Mouse (Mus musculus): ENCODE results near the gene Cyth2. TPM values are rescaled to one million over a fixed set of nuclear protein-coding genes. Genes with fewer than 3 reads are reported as not detected.
A peak's percentile ranks its signal among the peaks of the same experiment; 100 is the strongest.

Gene Cyth2
- polyA plus RNA-seq (2014; fragmentation: Nextera tagmentation; extraction: Ambion mirVana), result 67.2 and 69.1 TPM in 2 replicates

DNA sequence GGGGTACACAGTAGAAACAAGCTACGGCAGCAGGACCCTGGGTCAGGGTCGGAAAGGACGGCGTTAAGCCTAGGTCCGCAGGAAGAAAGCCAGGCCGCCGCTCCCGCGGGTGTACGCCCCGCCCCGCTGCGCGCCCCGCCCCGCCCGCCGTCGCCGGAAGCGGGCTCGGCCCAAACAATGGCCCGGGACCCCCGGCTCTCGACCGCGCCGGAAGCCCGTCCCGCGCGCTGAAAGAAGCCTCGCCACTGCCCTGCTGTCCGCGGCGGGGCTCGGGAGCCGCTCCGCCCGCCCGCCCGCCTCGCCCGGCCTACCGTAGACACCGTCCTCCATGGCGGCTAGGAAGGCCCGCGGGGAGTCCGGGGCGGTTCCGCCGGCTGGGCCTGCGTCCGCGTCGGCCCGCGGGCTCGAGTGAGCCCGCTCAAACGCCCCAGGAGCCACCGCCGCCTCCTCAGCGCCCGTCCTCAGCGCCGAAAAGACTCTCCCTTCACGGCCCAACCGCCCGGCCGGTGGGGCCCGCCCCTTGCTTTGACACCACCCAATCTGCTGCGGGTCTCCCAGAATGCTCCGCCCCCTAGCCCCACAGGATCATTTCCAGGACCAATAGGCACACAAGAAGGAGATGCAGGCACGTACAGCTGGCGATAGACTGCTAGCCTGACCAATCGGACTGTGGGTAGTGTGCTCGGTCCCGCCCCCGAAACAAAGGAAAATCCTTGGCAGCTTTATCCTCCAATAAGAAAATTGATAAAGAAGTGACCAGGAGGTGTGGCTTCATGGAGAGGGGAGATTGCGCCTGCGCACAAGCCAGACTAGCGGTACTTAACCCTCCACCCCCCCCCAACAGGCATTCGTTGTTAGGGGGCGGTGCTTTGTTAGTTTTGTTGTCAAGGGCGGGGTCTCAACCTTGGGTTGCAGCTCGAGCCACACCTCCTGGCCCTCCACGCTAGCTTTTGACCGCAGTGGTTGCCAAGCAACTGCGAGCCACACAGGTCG, at the start of gene Cyth2:
Gene Cyth2 (minus strand): TSS at position 795 of the 993 bp plus-strand sequence.
- Histone ChIP-seq H3K4me2 (peak within 1 kb of the TSS; percentile 77), H3K4me1 (replicated peaks; ENCODE audit: control insufficient read depth, insufficient read depth, low read length) (peaks cover 24% of the 10 kb centered on the region), H3K36me3 (ENCODE audit: control insufficient read depth, insufficient read depth, low read length) (peaks cover 20% of the 10 kb centered on the region), H3K9me3 (ENCODE audit: control insufficient read depth, low read length) (no peaks in the 10 kb centered on the region), H3K27ac (ENCODE audit: low read depth, low read length) (peak within 1 kb of the TSS; percentile 98), H3K9ac (ENCODE audit: low read depth, low read length) (peak within 1 kb of the TSS; percentile 98), H3K4me3 (ENCODE audit: low read depth, low read length) (peak within 1 kb of the TSS; percentile 90), H3K27me3 (replicated peaks; ENCODE audit: control insufficient read depth, insufficient read depth, low read length) (0 out of 2 replicates have a peak, but pooled peaks cover 6% of the 10 kb centered on the region)
- peak; percentile 100 for DNase-seq (ENCODE audit: low spot score)
- WGBS, result under 1% methylated on average over 76 of the region's 92 CpGs
- ATAC-seq (replicated peaks; ENCODE audit: low FRiP score), result peak; percentile 99

DNA sequence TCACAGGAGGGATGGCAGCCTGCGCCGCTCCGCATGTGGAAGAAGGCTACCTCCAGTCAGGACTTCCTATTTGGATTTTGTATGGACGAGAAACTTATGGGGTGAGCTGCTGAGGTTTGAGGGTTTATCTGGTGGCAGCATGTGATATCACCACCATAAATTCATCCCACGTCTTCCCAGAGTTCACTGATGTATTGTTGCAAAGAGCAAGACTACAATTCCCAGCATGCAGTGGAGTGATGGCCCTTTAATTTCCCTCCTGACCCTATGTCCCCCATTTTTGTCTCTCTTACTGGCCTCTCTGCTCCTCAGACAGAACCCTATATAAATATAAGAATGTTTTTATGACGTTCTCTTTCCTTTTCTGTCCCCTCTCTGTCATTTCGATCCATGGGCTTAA, 48.4 kb upstream of the Cyth2 start:
- peaks cover 46% of the 10 kb centered on the region for H3K27me3 ChIP-seq (replicated peaks; ENCODE audit: control insufficient read depth, insufficient read depth, low read length)
- H3K4me1 ChIP-seq (replicated peaks; ENCODE audit: control insufficient read depth, insufficient read depth, low read length), result peaks cover 3% of the 10 kb centered on the region; the same call in 1 of the 2 replicates
- H3K9me3 ChIP-seq (ENCODE audit: control insufficient read depth, low read length), result no peaks in the 10 kb centered on the region
- H3K4me3 ChIP-seq (ENCODE audit: low read depth, low read length), result no peak overlapping the region
- DNase-seq (ENCODE audit: low spot score), result no peak
- 79% methylated on average over 7 of the region's 7 CpGs for WGBS
- H3K27ac ChIP-seq (ENCODE audit: low read depth, low read length), result no peak overlapping the region
- H3K36me3 ChIP-seq (ENCODE audit: control insufficient read depth, insufficient read depth, low read length), result no peaks in the 10 kb centered on the region
- H3K9ac ChIP-seq (ENCODE audit: low read depth, low read length), result no peak overlapping the region
- no peak overlapping the region for H3K4me2 ChIP-seq
- ATAC-seq (replicated peaks; ENCODE audit: low FRiP score), result no peak

DNA sequence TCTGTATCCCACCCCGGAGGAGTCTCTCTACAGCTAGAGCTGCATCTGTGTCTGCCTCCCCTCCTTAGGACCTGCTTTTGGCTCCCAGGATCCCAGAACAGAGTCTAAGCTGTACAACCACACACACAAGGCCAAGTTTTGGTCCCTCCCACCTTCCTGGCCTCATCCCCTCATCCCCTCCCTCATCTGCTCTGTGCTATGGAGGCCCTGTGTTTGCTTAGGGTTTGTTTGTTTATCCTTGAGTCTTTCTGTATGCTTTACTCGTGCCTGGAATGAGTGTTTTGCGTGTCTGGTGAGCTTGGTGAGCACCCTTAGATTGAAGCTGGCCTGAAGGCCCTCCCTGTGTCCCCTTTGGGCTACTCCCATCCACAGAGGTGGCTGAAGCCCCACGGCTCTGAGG, 44.6 kb upstream of the Cyth2 start:
- Histone ChIP-seq H3K36me3 (ENCODE audit: control insufficient read depth, insufficient read depth, low read length) (no peaks in the 10 kb centered on the region), H3K27me3 (replicated peaks; ENCODE audit: control insufficient read depth, insufficient read depth, low read length) (peaks cover 56% of the 10 kb centered on the region), H3K27ac (ENCODE audit: low read depth, low read length) (no peak overlapping the region), H3K9me3 (ENCODE audit: control insufficient read depth, low read length) (no peaks in the 10 kb centered on the region), H3K4me1 (replicated peaks; ENCODE audit: control insufficient read depth, insufficient read depth, low read length) (0 out of 2 replicates have a peak, but pooled peaks cover 2% of the 10 kb centered on the region), H3K9ac (ENCODE audit: low read depth, low read length) (no peak overlapping the region), H3K4me2 (no peak overlapping the region), H3K4me3 (ENCODE audit: low read depth, low read length) (no peak overlapping the region)
- ATAC-seq (replicated peaks; ENCODE audit: low FRiP score) (no peak), DNase-seq (ENCODE audit: low spot score) (no peak)
- WGBS, result 46% methylated on average over 4 of the region's 4 CpGs

DNA sequence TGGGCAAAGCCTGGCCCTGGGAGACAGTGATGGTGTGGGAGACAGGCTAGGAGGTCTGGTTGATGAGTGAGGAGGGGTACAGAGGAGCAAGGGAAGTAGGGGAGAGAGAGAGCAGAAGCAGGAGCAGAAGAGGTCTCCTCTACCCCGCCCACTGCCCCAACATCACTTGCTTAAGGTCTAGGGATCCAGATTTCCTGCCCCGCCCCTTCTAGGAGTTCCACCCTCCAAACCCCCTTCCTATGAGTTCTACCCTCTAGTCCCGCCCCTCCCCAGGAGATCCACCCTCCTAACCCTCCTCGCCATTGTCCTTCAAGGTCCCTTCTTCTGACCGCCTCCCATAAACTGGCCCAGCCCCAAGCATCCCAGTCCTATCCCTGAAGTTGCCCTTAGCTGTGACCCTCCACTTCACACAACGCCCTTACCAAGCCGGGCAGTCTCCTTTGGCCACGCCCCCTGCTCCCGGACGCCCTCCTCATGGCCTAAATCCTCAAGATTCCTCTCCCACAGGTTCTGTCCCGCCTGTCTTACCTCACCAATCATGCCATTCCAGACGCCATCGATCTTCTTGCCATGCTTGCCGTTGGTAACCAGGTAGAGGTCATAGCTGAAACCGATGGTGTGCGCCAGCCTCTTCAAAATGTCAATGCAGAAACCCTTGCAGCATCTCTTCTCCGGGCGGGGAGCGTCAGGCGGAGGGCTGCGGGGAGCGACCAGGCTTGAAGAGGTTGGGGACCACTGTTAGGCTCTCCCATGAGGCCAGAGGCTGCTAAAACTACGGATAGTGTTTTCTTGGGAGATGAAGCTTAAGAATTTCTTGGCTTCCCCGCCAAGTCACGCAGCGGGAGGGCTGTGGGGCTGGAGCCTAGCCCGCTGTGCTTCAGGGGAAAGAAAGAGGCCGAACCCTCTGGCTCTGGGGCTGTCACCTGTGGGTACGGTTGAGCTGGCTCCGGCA, 42.8 kb upstream of the Cyth2 start:
- no peaks in the 10 kb centered on the region for H3K9me3 ChIP-seq (ENCODE audit: control insufficient read depth, low read length)
- no peaks in the 10 kb centered on the region for H3K36me3 ChIP-seq (ENCODE audit: control insufficient read depth, insufficient read depth, low read length)
- peaks cover 50% of the 10 kb centered on the region for H3K27me3 ChIP-seq (replicated peaks; ENCODE audit: control insufficient read depth, insufficient read depth, low read length)
- H3K9ac ChIP-seq (ENCODE audit: low read depth, low read length), result no peak overlapping the region
- ATAC-seq (replicated peaks; ENCODE audit: low FRiP score), result no peak
- WGBS, result 4% methylated on average over 30 of the region's 30 CpGs
- H3K4me3 ChIP-seq (ENCODE audit: low read depth, low read length), result peak overlapping the region; percentile 28
- H3K27ac ChIP-seq (ENCODE audit: low read depth, low read length), result no peak overlapping the region
- no peak for DNase-seq (ENCODE audit: low spot score)
- 0 out of 2 replicates have a peak, but pooled peaks cover 2% of the 10 kb centered on the region for H3K4me1 ChIP-seq (replicated peaks; ENCODE audit: control insufficient read depth, insufficient read depth, low read length)
- peak overlapping the region; percentile 58 for H3K4me2 ChIP-seq

DNA sequence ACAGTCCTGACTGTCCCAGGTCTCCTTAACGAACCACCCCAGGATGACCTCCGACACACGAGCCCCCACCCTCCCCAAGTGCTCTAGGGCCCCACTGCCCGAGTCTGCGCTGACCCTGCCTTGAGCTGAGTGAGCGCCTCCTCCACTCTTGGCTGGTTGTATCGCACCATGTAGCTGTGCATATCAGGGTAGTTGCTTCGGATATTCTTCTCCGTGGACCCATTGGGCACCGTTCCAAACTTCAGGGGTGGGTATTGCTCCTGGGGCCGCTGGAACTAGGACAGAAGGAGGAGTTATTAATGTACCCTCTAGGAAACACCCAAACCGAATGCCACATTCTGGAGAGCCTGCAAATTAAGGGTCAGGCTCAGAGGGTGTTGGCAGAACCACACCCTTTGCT, 38.7 kb upstream of the Cyth2 start:
- H3K4me3 ChIP-seq (ENCODE audit: low read depth, low read length), result no peak overlapping the region
- H3K27ac ChIP-seq (ENCODE audit: low read depth, low read length), result no peak overlapping the region
- DNase-seq (ENCODE audit: low spot score) (no peak), ATAC-seq (replicated peaks; ENCODE audit: low FRiP score) (no peak)
- peaks cover 34% of the 10 kb centered on the region for H3K27me3 ChIP-seq (replicated peaks; ENCODE audit: control insufficient read depth, insufficient read depth, low read length)
- no peak overlapping the region for H3K9ac ChIP-seq (ENCODE audit: low read depth, low read length)
- H3K4me1 ChIP-seq (replicated peaks; ENCODE audit: control insufficient read depth, insufficient read depth, low read length), result 0 out of 2 replicates have a peak, but pooled peaks cover 2% of the 10 kb centered on the region
- no peaks in the 10 kb centered on the region for H3K36me3 ChIP-seq (ENCODE audit: control insufficient read depth, insufficient read depth, low read length)
- WGBS, result 79% methylated on average over 12 of the region's 12 CpGs
- H3K9me3 ChIP-seq (ENCODE audit: control insufficient read depth, low read length), result no peaks in the 10 kb centered on the region
- no peak overlapping the region for H3K4me2 ChIP-seq

DNA sequence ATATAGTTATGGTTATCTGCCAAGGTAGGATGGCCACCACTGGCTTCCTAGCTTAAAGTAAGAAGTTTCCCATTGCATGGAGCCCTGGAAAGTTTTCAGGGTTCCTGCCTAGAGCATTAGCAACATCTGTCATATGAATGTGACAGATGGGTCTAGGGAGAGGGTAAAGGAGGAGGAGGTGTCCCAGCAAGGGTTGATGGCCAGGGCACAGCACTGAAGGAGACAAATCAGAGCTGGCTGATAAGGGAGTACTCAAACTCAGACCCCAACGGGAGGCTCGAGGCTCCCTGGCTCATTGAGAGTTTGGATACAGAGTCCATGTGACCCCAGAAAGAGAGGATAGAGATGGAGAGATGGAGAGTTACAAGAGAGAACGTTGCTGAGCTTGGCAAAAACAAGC, 36.3 kb upstream of the Cyth2 start:
- Histone ChIP-seq H3K9ac (ENCODE audit: low read depth, low read length) (no peak overlapping the region), H3K4me2 (no peak overlapping the region), H3K9me3 (ENCODE audit: control insufficient read depth, low read length) (no peaks in the 10 kb centered on the region), H3K4me3 (ENCODE audit: low read depth, low read length) (no peak overlapping the region), H3K27me3 (replicated peaks; ENCODE audit: control insufficient read depth, insufficient read depth, low read length) (peaks cover 14% of the 10 kb centered on the region), H3K36me3 (ENCODE audit: control insufficient read depth, insufficient read depth, low read length) (no peaks in the 10 kb centered on the region), H3K4me1 (replicated peaks; ENCODE audit: control insufficient read depth, insufficient read depth, low read length) (no peaks in the 10 kb centered on the region), H3K27ac (ENCODE audit: low read depth, low read length) (no peak overlapping the region)
- DNase-seq (ENCODE audit: low spot score) (no peak), ATAC-seq (replicated peaks; ENCODE audit: low FRiP score) (no peak)
- 55% methylated on average over 3 of the region's 3 CpGs for WGBS

DNA sequence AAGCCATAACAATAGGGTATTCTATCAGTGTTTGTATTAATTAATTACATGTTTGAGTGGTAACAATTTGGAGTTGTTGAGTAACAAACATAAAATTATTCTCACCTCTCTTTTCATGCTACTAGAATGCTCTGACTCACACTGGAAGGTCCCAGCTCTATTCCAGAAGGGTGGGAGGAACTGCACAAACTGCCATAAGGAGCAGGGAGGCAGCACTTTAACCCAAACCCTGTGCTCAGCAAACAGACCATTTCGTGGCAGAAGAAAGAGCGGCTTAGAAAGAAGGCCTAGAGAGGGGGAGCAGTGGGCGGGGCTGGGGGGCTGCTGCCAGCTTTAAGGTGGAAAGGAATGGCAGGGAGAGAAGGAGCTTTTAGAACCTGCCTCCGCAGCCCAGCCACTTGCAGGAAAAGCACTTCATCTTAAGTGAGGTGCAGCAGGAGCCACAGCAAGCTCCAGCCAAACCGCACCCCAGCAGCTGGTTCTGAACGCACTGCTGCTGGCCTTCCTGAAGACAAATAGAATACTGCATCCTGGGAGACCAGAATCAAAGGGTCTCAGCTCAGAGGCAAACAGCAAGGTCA, 34.2 kb upstream of the Cyth2 start:
- Histone ChIP-seq H3K4me1 (replicated peaks; ENCODE audit: control insufficient read depth, insufficient read depth, low read length) (no peaks in the 10 kb centered on the region), H3K27me3 (replicated peaks; ENCODE audit: control insufficient read depth, insufficient read depth, low read length) (peaks cover 10% of the 10 kb centered on the region), H3K4me2 (no peak overlapping the region), H3K4me3 (ENCODE audit: low read depth, low read length) (no peak overlapping the region), H3K27ac (ENCODE audit: low read depth, low read length) (no peak overlapping the region), H3K9ac (ENCODE audit: low read depth, low read length) (no peak overlapping the region), H3K36me3 (ENCODE audit: control insufficient read depth, insufficient read depth, low read length) (no peaks in the 10 kb centered on the region), H3K9me3 (ENCODE audit: control insufficient read depth, low read length) (no peaks in the 10 kb centered on the region)
- 29% methylated on average over 6 of the region's 6 CpGs for WGBS
- ATAC-seq (replicated peaks; ENCODE audit: low FRiP score), result no peak
- DNase-seq (ENCODE audit: low spot score), result no peak

Measured in liver, embryonic 11.5 days (tissue).